Mouse (Mus musculus): Measurements from ENCODE around the gene Tmem255b. TPM values are rescaled to one million over a fixed set of nuclear protein-coding genes. Genes with fewer than 3 reads are reported as not detected.

The Tmem255b gene
- total and polyA plus RNA-seq, 2 experiments from 2014 or later, result 4.3 to 5.9 TPM

DNA sequence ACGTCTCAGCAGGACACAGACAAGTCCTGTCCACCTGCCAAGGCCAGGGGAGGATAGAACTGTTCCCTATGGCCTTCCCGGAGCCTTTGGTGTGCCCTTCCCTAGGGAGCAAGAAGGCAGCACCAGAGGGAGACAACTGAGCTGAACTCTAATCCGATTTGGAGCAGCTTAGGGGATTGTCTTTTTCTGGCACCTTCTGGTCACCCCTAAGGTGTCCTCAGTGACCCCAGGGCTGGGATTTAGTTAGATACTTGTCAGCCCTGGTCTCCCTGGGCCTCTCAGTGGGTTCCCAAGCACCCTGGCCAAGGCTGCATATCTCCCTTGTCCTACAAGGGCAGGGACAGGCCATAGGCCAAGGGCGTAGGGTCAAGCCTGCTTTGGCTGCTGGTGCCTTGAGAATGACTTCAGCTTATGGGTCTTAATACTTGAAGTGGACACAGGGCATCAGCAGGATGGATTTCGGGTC is 30.3 kb upstream of the Tmem255b start, which contains the start of gene Grk1:
Grk1 (plus strand) TSS at position 416 of the 466 bp plus-strand sequence.
- 84% methylated on average over 5 of the region's 5 CpGs for WGBS
- H3K9me3 ChIP-seq (ENCODE audit: low read length), result no peaks in the 10 kb centered on the region
- no peak within 1 kb of the TSS for H3K4me3 ChIP-seq (ENCODE audit: low read length)
- no peaks in the 10 kb centered on the region for H3K4me1 ChIP-seq (ENCODE audit: insufficient read depth, low read length)
- no peaks in the 10 kb centered on the region for H3K36me3 ChIP-seq (ENCODE audit: insufficient read depth, low read length)
- no peak within 1 kb of the TSS for H3K4me2 ChIP-seq (ENCODE audit: low read depth, low read length)
- no peak for DNase-seq (ENCODE audit: low spot score)
- no peak within 1 kb of the TSS for H3K9ac ChIP-seq (replicated peaks; ENCODE audit: low read length)
- no peak for TF ChIP-seq CTCF (IDR thresholded peaks at IDR 0.05; ENCODE audit: low read depth)
- no peaks in the 10 kb centered on the region for H3K27me3 ChIP-seq (ENCODE audit: insufficient read depth, low read length)
- ATAC-seq, result no peak
- H3K27ac ChIP-seq, result no peak within 1 kb of the TSS

DNA sequence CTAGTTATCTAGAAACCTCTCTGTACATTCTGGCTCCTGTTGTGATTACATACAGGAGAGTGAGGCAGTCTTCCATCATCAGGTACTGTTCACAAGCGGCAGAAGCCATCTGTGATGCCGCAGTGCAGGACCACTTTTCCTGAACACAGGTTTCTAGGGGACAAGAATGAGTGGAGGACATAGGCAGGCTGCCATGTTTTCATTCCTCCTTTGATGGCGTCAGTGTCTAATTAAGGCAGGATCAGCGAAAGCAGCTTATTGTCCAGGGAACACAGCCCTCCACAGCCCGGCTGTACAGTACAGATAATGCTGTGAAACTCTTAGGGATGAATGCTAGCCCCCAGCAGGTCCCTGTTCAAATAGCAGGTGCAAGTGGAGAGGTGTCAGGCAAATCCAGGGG is 29.0 kb upstream of the Tmem255b start:
- Histone ChIP-seq H3K4me3 (ENCODE audit: low read length) (no peak overlapping the region), H3K9ac (replicated peaks; ENCODE audit: low read length) (no peak overlapping the region), H3K36me3 (ENCODE audit: insufficient read depth, low read length) (no peaks in the 10 kb centered on the region), H3K27me3 (ENCODE audit: insufficient read depth, low read length) (no peaks in the 10 kb centered on the region), H3K27ac (no peak overlapping the region), H3K4me1 (ENCODE audit: insufficient read depth, low read length) (no peaks in the 10 kb centered on the region), H3K9me3 (ENCODE audit: low read length) (no peaks in the 10 kb centered on the region), H3K4me2 (ENCODE audit: low read depth, low read length) (no peak overlapping the region)
- no peak for ATAC-seq
- no peak for TF ChIP-seq CTCF (IDR thresholded peaks at IDR 0.05; ENCODE audit: low read depth)
- no peak for DNase-seq (ENCODE audit: low spot score)
- WGBS, result 59% methylated on average over 5 of the region's 5 CpGs

DNA sequence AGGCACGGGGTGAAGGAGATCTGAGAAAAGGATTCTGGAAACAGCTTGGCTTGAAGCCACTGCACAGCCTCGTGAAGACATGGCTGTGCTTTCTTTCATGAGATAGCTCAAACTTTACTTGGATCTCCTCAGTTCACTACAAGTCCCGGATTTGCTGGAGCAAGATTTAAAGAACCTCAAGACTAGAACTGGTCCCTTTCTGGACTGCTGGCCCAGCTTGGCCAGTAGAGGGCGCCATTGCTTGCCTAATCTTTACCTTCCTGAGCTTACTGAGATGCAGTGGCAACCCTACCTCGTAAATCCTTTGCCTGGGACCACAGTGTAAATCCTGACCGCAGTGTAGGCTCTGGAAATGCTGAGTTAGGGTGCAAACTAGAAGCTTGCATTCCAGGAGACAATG is 23.4 kb upstream of the Tmem255b start:
- Histone ChIP-seq H3K4me3 (ENCODE audit: low read length) (no peak overlapping the region), H3K36me3 (ENCODE audit: insufficient read depth, low read length) (no peaks in the 10 kb centered on the region), H3K9ac (replicated peaks; ENCODE audit: low read length) (no peak overlapping the region), H3K4me1 (ENCODE audit: insufficient read depth, low read length) (no peaks in the 10 kb centered on the region), H3K4me2 (ENCODE audit: low read depth, low read length) (no peak overlapping the region), H3K9me3 (ENCODE audit: low read length) (no peaks in the 10 kb centered on the region), H3K27ac (no peak overlapping the region), H3K27me3 (ENCODE audit: insufficient read depth, low read length) (no peaks in the 10 kb centered on the region)
- ATAC-seq, result peak; percentile 39; the same call in 1 of the 2 replicates
- 31% methylated on average over 6 of the region's 6 CpGs for WGBS
- DNase-seq (ENCODE audit: low spot score), result peak; percentile 81
- TF ChIP-seq CTCF (IDR thresholded peaks at IDR 0.05; ENCODE audit: low read depth), result peak; percentile 86

DNA sequence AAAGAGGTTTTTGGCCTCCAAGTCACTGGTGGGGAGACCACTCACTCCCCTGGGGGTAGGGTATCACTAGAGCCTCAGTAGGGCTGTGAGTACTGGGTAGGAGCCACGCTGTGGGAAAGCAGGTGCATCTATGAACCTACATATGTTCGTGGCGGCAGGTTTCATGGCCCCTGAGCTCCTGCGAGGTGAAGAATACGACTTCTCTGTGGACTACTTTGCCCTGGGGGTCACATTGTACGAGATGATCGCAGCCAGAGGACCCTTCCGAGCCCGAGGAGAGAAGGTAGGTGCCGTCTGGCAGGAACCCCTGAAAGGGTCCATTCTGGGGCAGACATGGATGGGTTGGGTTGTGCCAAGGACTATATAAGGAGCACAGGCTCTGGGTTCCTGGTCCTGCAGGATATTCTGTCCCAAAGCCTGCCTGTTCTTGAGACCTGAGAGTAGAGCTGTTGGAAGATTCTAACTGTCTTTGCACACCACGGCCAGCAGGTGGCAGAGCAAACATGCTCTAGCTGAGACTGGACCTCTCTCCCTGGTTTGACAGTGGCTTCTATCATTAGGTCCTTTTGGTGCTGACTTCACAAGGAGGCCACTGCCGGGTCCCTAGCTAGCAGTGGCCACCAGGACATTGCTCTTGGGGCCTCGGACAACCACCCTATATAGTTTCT is 22.0 kb upstream of the Tmem255b start:
- Histone ChIP-seq H3K27ac (no peak overlapping the region), H3K36me3 (ENCODE audit: insufficient read depth, low read length) (no peaks in the 10 kb centered on the region), H3K9me3 (ENCODE audit: low read length) (no peaks in the 10 kb centered on the region), H3K4me1 (ENCODE audit: insufficient read depth, low read length) (no peaks in the 10 kb centered on the region), H3K4me2 (ENCODE audit: low read depth, low read length) (no peak overlapping the region), H3K27me3 (ENCODE audit: insufficient read depth, low read length) (no peaks in the 10 kb centered on the region), H3K4me3 (ENCODE audit: low read length) (no peak overlapping the region), H3K9ac (replicated peaks; ENCODE audit: low read length) (no peak overlapping the region)
- DNase-seq (ENCODE audit: low spot score), result peak; percentile 82
- peak; percentile 92 for TF ChIP-seq CTCF (IDR thresholded peaks at IDR 0.05; ENCODE audit: low read depth)
- ATAC-seq, result peak; percentile 57; the same call in 1 of the 2 replicates
- 61% methylated on average over 13 of the region's 13 CpGs for WGBS

DNA sequence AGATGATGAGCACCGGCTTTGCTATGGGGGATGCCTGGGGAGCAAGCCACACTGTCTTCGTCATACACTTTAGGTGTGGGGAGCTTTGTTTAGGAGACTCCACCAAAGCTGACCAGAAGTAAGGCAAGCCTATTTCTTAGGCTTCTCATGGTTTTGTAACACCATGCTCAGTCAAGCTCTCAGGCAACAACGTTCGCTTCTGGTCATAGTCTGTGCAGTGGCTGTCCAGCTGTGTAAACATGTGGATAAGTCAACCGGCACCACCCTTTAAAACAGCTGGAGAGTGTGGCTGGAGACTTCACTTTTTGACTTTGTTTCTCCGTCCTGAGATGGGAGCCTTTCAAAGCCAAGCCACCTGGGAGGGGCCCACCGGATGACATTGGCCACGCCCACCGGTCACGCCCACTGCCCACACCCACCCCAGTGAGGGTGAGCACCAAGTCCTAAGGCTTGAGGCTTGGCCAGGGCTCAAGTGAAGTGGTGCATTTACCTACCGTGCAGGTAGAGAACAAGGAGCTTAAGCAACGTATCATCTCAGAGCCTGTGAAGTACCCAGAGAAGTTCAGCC is 21.1 kb upstream of the Tmem255b start:
- Histone ChIP-seq H3K4me3 (ENCODE audit: low read length) (no peak overlapping the region), H3K9me3 (ENCODE audit: low read length) (no peaks in the 10 kb centered on the region), H3K27ac (no peak overlapping the region), H3K4me2 (ENCODE audit: low read depth, low read length) (no peak overlapping the region), H3K27me3 (ENCODE audit: insufficient read depth, low read length) (no peaks in the 10 kb centered on the region), H3K36me3 (ENCODE audit: insufficient read depth, low read length) (no peaks in the 10 kb centered on the region), H3K4me1 (ENCODE audit: insufficient read depth, low read length) (no peaks in the 10 kb centered on the region), H3K9ac (replicated peaks; ENCODE audit: low read length) (no peak overlapping the region)
- TF ChIP-seq CTCF (IDR thresholded peaks at IDR 0.05; ENCODE audit: low read depth), result no peak
- DNase-seq (ENCODE audit: low spot score) (no peak), ATAC-seq (no peak)
- WGBS, result 63% methylated on average over 12 of the region's 12 CpGs

DNA sequence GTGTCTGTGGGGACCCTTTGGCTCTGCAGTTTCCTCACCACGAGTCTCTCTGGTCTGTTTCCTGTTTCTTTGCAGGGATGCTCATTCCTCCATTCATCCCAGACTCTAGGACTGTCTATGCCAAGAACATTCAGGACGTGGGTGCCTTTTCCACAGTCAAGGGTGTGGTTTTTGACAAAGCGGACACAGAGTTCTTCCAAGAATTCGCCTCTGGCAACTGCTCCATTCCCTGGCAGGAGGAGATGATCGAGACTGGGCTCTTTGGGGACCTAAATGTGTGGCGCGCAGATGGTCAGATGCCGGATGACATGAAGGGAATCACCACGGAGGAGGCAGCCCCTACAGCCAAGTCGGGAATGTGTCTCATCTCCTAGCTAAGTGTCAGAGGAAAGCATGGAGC is 19.1 kb upstream of the Tmem255b start:
- H3K27ac ChIP-seq, result no peak overlapping the region
- no peak overlapping the region for H3K4me2 ChIP-seq (ENCODE audit: low read depth, low read length)
- no peak overlapping the region for H3K4me3 ChIP-seq (ENCODE audit: low read length)
- no peak for ATAC-seq
- no peaks in the 10 kb centered on the region for H3K27me3 ChIP-seq (ENCODE audit: insufficient read depth, low read length)
- TF ChIP-seq CTCF (IDR thresholded peaks at IDR 0.05; ENCODE audit: low read depth), result no peak
- DNase-seq (ENCODE audit: low spot score), result no peak
- WGBS, result 57% methylated on average over 10 of the region's 10 CpGs
- H3K9me3 ChIP-seq (ENCODE audit: low read length), result no peaks in the 10 kb centered on the region
- no peaks in the 10 kb centered on the region for H3K4me1 ChIP-seq (ENCODE audit: insufficient read depth, low read length)
- no peak overlapping the region for H3K9ac ChIP-seq (replicated peaks; ENCODE audit: low read length)
- H3K36me3 ChIP-seq (ENCODE audit: insufficient read depth, low read length), result no peaks in the 10 kb centered on the region

DNA sequence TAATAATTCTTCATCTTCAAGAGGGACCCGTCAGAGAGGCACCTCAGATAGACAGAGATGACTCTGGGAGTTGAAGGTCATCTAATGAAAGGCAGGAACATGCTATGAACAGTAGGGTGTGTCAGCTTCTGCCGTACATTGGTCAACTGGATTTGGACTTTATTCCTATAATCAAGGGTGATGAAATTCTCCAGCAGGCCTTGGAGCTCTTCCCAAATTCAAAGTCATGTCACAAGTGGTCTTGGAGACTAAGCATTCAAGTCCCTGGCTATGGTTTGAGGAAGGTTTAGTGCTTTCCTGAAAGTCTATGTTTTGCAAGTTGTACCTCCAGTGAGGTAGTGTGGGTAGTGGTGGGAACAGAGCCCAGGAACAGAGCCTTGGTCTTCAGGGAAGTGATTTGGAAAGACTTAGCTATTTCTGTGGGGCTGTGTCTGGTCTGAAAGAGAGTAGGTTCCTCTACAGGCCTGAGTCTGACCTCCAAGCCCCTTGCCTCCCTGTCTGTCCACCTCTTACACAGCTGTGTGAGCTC is 15.8 kb upstream of the Tmem255b start:
- H3K36me3 ChIP-seq (ENCODE audit: insufficient read depth, low read length), result no peaks in the 10 kb centered on the region
- ATAC-seq (no peak), DNase-seq (ENCODE audit: low spot score) (no peak)
- 71% methylated on average over 2 of the region's 2 CpGs for WGBS
- no peak overlapping the region for H3K27ac ChIP-seq
- TF ChIP-seq CTCF (IDR thresholded peaks at IDR 0.05; ENCODE audit: low read depth), result no peak
- no peak overlapping the region for H3K9ac ChIP-seq (replicated peaks; ENCODE audit: low read length)
- no peaks in the 10 kb centered on the region for H3K27me3 ChIP-seq (ENCODE audit: insufficient read depth, low read length)
- no peaks in the 10 kb centered on the region for H3K4me1 ChIP-seq (ENCODE audit: insufficient read depth, low read length)
- H3K4me3 ChIP-seq (ENCODE audit: low read length), result no peak overlapping the region
- H3K4me2 ChIP-seq (ENCODE audit: low read depth, low read length), result no peak overlapping the region
- H3K9me3 ChIP-seq (ENCODE audit: low read length), result no peaks in the 10 kb centered on the region
